In the genomic region with DNA sequence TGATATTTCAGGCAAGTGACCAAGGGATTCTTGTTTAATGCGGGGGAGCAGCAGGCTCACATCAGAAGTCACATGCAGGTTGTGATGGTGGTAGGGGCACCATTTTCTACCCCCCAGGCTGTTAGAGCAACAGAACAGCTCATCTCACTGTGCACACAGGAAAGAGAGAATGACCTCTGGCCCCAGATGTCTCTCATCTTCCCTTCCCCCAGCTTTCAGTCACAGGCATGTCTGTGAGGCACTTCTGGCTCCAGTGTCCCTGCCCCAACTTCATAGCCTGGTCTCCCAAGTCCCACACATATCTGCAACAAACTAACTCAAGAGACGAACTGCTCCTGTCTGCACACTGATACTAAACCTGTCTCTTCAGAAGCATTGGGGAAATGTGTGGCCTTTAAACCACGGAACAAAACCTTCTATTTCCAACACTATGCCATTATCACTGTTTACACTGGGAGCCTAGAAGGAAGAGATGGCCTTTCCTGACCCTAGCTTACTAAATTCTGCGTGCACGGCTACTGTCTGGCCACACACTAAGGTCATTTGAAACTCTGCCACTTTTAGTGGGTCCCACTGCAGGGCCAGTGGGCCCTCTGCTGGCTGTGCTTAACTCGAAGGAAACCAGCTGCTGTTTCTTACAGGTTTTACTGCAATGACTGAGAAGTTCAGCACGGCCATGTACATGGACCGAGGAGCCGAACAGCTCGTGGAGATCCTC, we compare ENCODE assay signal across 10 mouse cellular contexts. TPM values are rescaled to one million over a fixed set of nuclear protein-coding genes. Genes with fewer than 3 reads are reported as not detected.
DNase-seq lines count a peak whose midpoint lies in the region; ATAC-seq lines count a peak whose summit lies in the region.
"Had no signal": no experiment of that assay in that cellular context is flagged by ENCODE, and none has a peak within 500 bp of the region (broad histone marks: within the 10 kb centered on the region; RNA-seq: fewer than 3 reads in every experiment).

No protein-coding gene starts in this region.

- ATAC-seq in forebrain, embryonic 16.5 days, result no peak

- no peak overlapping the region for H3K4me3 ChIP-seq in forebrain, embryonic 16.5 days (replicated peaks; ENCODE audit: low read length)
- H3K4me3 ChIP-seq: embryonic facial prominence, embryonic 12.5 days; neural tube, embryonic 12.5 days had no signal

- intact Hi-C loops in heart, postnatal 14 days (cut with DNase I), result loop anchor here (10.0 kb wide), 1 partner anchor 109 kb away; no protein-coding TSS in a partner anchor

- peak; percentile 21 to 29 for DNase-seq in urinary bladder, adult 18-20 months (ENCODE audit: low spot score in 2 of 2)
- no peak for DNase-seq in urinary bladder, postnatal 10 days (ENCODE audit: low spot score)
- peak; percentile 63 for DNase-seq in embryo, embryonic 10 days (ENCODE audit: low spot score)
- DNase-seq in heart, postnatal 14 days, result peak; percentile 40 to 67
- peak; percentile 40 for DNase-seq in liver
- peak; percentile 9 for DNase-seq in ovary, postnatal 10 days (ENCODE audit: low spot score)
- no peak for DNase-seq in left cerebral cortex, adult 18-20 months (ENCODE audit: low spot score in 2 of 2)

- H3K9ac ChIP-seq in forebrain, embryonic 16.5 days (replicated peaks; ENCODE audit: low read depth, low read length), result no peak overlapping the region
- H3K9ac ChIP-seq: embryonic facial prominence, embryonic 12.5 days; neural tube, embryonic 12.5 days had no signal

- WGBS in forebrain, embryonic 16.5 days, result 70% methylated on average over 10 of the region's 10 CpGs

- H3K9me3 ChIP-seq in forebrain, embryonic 16.5 days (ENCODE audit: control insufficient read depth, low read length), result no peaks in the 10 kb centered on the region
- H3K9me3 ChIP-seq: embryonic facial prominence, embryonic 12.5 days; neural tube, embryonic 12.5 days had no signal

- no peak overlapping the region for H3K4me2 ChIP-seq in forebrain, embryonic 16.5 days (ENCODE audit: low read length)
- H3K4me2 ChIP-seq: embryonic facial prominence, embryonic 12.5 days; neural tube, embryonic 12.5 days had no signal

- H3K36me3 ChIP-seq in forebrain, embryonic 16.5 days (ENCODE audit: control insufficient read depth, insufficient read depth), result no peaks in the 10 kb centered on the region
- H3K36me3 ChIP-seq: embryonic facial prominence, embryonic 12.5 days; neural tube, embryonic 12.5 days had no signal

- H3K27me3 ChIP-seq in forebrain, embryonic 16.5 days (replicated peaks; ENCODE audit: control insufficient read depth, insufficient read depth, low read length), result no peaks in the 10 kb centered on the region
- H3K27me3 ChIP-seq: embryonic facial prominence, embryonic 12.5 days; neural tube, embryonic 12.5 days had no signal

- no peaks in the 10 kb centered on the region for H3K4me1 ChIP-seq in forebrain, embryonic 16.5 days (replicated peaks; ENCODE audit: control insufficient read depth, insufficient read depth, low read length)
- H3K4me1 ChIP-seq: neural tube, embryonic 12.5 days had no signal

- no peak overlapping the region for H3K27ac ChIP-seq in forebrain, embryonic 16.5 days (ENCODE audit: low read length)
- H3K27ac ChIP-seq: embryonic facial prominence, embryonic 12.5 days; neural tube, embryonic 12.5 days had no signal

RNA-seq across cellular contexts. Expression of a gene that starts 18.5 kb away (rescaled TPM):
- under 1 TPM in 1 of 2 experiments, not detected in 1; 0.17 TPM for total RNA-seq in heart, postnatal 14 days (2021)
- 0.22 and 0.29 TPM in 2 replicates for polyA plus RNA-seq in forebrain, embryonic 16.5 days (2015; fragmentation: Nextera tagmentation; extraction: Ambion mirVana)
- total RNA-seq in left cerebral cortex, adult 18-20 months (2021), result under 1 TPM; 0.05 to 0.33 TPM

RNA-seq across cellular contexts. Expression of a gene that starts 43.0 kb away (rescaled TPM):
- total RNA-seq in heart, postnatal 14 days (2021), result 100 to 1,000 TPM; 485 to 516 TPM
- polyA plus RNA-seq in forebrain, embryonic 16.5 days (2015; fragmentation: Nextera tagmentation; extraction: Ambion mirVana), result 162 TPM in 2 replicates
- total RNA-seq in left cerebral cortex, adult 18-20 months (2021), result 100 to 1,000 TPM; 121 to 124 TPM

RNA-seq across cellular contexts. Expression of a gene that starts 43.2 kb away (rescaled TPM):
- 10 to 100 TPM; 75.7 to 83.9 TPM for total RNA-seq in heart, postnatal 14 days (2021)
- polyA plus RNA-seq in forebrain, embryonic 16.5 days (2015; fragmentation: Nextera tagmentation; extraction: Ambion mirVana), result 17.4 and 17.5 TPM in 2 replicates
- 10 to 100 TPM; 88.5 to 93.5 TPM for total RNA-seq in left cerebral cortex, adult 18-20 months (2021)

Comparison
In these comparisons a context has a peak if more than half of its experiments do, and no peak if none do; other contexts are left out.
1. DNase-seq: peak in urinary bladder, adult 18-20 months (2 of 2), embryo, embryonic 10 days (single experiment), heart, postnatal 14 days (2 of 2), liver (single experiment) and ovary, postnatal 10 days (single experiment); none in urinary bladder, postnatal 10 days (single experiment) and left cerebral cortex, adult 18-20 months (0 of 2).